Mouse (Mus musculus) brain, embryonic 14.5 days (tissue): ENCODE measurements at regions not wholly inside any gene's neighbourhood (a gene's known extent, or its start where the extent isn't known, plus 50 kb on each side); places are given as distances from the start of the nearest gene placed in this dataset.

Experiments
- DNase-seq: peaks from one replicate; pipeline ENCODE4 v3.0.0-alpha.2; 2011; ENCODE audit warnings: low read depth
- CTCF ChIP-seq: fragments of 200-500 bp; IDR thresholded peaks from 2 replicates; pipeline ENCODE4 v1.5.1; 2012; ENCODE audit warnings: inconsistent platforms, mild to moderate bottlenecking, moderate library complexity, borderline replicate concordance; ENCODE audit not compliant: insufficient read depth, insufficient read length; ENCODE audit errors: extremely low read depth
- POLR2A ChIP-seq: fragments of 200-500 bp; IDR thresholded peaks from 2 replicates; pipeline ENCODE4 v1.6.1; 2012; ENCODE audit warnings: mild to moderate bottlenecking, inconsistent platforms, borderline replicate concordance; ENCODE audit not compliant: poor library complexity, insufficient read depth, insufficient read length, severe bottlenecking; ENCODE audit errors: extremely low read depth

GRCm38 (mm10) chr9:22937686-22938391, 285.0 kb upstream of the Bmper start:
- TF ChIP-seq POLR2A (no peak), CTCF (no peak)
- peak; percentile 63 for DNase-seq

GRCm38 (mm10) chr9:22944992-22945391, 277.9 kb upstream of the Bmper start:
- no peak for TF ChIP-seq POLR2A
- no peak for TF ChIP-seq CTCF
- DNase-seq = peak; percentile 21

- DNase-seq = peak; percentile 29
- TF ChIP-seq POLR2A (no peak), CTCF (no peak)
Observed at GRCm38 (mm10) chr9:22945426-22945955, 277.4 kb upstream of the Bmper start.

GRCm38 (mm10) chr9:22952571-22953442, 270.1 kb upstream of the Bmper start:
- no peak for DNase-seq
- TF ChIP-seq POLR2A (no peak), CTCF (no peak)

- TF ChIP-seq POLR2A (no peak), CTCF (no peak)
- DNase-seq = no peak
Observed at GRCm38 (mm10) chr9:22962269-22962815, 260.5 kb upstream of the Bmper start.

- DNase-seq = no peak
- TF ChIP-seq CTCF = no peak
- TF ChIP-seq POLR2A = no peak
Observed at GRCm38 (mm10) chr9:22971312-22971711, 251.6 kb upstream of the Bmper start.

GRCm38 (mm10) chr9:22976748-22977147, 246.1 kb upstream of the Bmper start:
- no peak for TF ChIP-seq CTCF
- no peak for TF ChIP-seq POLR2A
- DNase-seq = peak; percentile 22

GRCm38 (mm10) chr9:22979627-22980026, 243.2 kb upstream of the Bmper start:
- DNase-seq = no peak
- TF ChIP-seq CTCF = no peak
- no peak for TF ChIP-seq POLR2A

GRCm38 (mm10) chr9:22989508-22989907, 233.4 kb upstream of the Bmper start:
- DNase-seq = no peak
- TF ChIP-seq POLR2A (no peak), CTCF (no peak)

- no peak for DNase-seq
Observed at GRCm38 (mm10) chr9:22993531-22993930, 229.3 kb upstream of the Bmper start.

GRCm38 (mm10) chr9:22995564-22995963, 227.3 kb upstream of the Bmper start:
- no peak for DNase-seq
- TF ChIP-seq CTCF = no peak
- TF ChIP-seq POLR2A = no peak

More at GRCm38 (mm10) chr9:22993531-22993930, 229.3 kb upstream of the Bmper start:
- TF ChIP-seq POLR2A (no peak), CTCF (no peak)

GRCm38 (mm10) chr9:22998306-22998705, 224.6 kb upstream of the Bmper start:
- no peak for DNase-seq
- TF ChIP-seq CTCF = no peak
- TF ChIP-seq POLR2A = no peak

- DNase-seq = no peak
- TF ChIP-seq CTCF (no peak), POLR2A (no peak)
Observed at GRCm38 (mm10) chr9:22999181-22999580, 223.7 kb upstream of the Bmper start.
